Mouse (Mus musculus) liver, embryonic 12.5 days (tissue): ENCODE results near the gene Tssk6. TPM values are rescaled to one million over a fixed set of nuclear protein-coding genes. Genes with fewer than 3 reads are reported as not detected.

Experiments
- ATAC-seq: fragments of 200-750 bp; cut with Nextera tagmentation; 2 replicates; pipeline ENCODE4 v1.8.0; 2017; ENCODE audit warnings: moderate number of reproducible peaks, mild to moderate bottlenecking, moderate library complexity
- H3K27ac ChIP-seq: fragments of 300-500 bp; sonication (generic); 2 replicates; pipeline ENCODE4 v1.5.1; 2016; ENCODE audit warnings: mild to moderate bottlenecking
- H3K27me3 ChIP-seq: fragments of 300-500 bp; sonication (generic); replicated peaks from 2 replicates; pipeline ENCODE4 v1.6.1; 2016; ENCODE audit warnings: mild to moderate bottlenecking, moderate library complexity
- H3K36me3 ChIP-seq: fragments of 300-500 bp; sonication (generic); 2 replicates; pipeline ENCODE4 v1.6.1; 2016; ENCODE audit warnings: mild to moderate bottlenecking, moderate library complexity
- H3K4me1 ChIP-seq: fragments of 300-500 bp; sonication (generic); 2 replicates; pipeline ENCODE4 v1.6.1; 2016
- H3K4me2 ChIP-seq: fragments of 300-500 bp; sonication (generic); 2 replicates; pipeline ENCODE4 v1.6.1; 2016; ENCODE audit warnings: mild to moderate bottlenecking, moderate library complexity
- H3K4me3 ChIP-seq: fragments of 300-500 bp; sonication (generic); 2 replicates; pipeline ENCODE4 v1.5.1; 2016; ENCODE audit warnings: mild to moderate bottlenecking, moderate library complexity
- H3K9ac ChIP-seq: fragments of 300-500 bp; sonication (generic); 2 replicates; pipeline ENCODE4 v1.6.1; 2016; ENCODE audit warnings: mild to moderate bottlenecking, moderate library complexity
- H3K9me3 ChIP-seq: fragments of 300-500 bp; sonication (generic); replicated peaks from 2 replicates; pipeline ENCODE4 v1.6.1; 2016; ENCODE audit warnings: mild to moderate bottlenecking, moderate library complexity
- WGBS: fragments of 180-500 bp; shearing (Covaris S2); methylation state at CpG from one replicate; pipeline ENCODE4 v1.1.7; 2016; ENCODE audit not compliant: insufficient replicate concordance; 5-methylcytosine and 5-hydroxymethylcytosine counted together
- polyA plus RNA-seq: library from polyadenylated mRNA; unstranded; fragments of >200 nt; fragmentation: Nextera tagmentation; extraction: Ambion mirVana; gene quantifications from 2 replicates; pipeline ENCODE4 v1.2.1, GENCODE M21; 2016

Tssk6 gene
- polyA plus RNA-seq, 1 experiment from 2014 or later: 3.8 TPM

DNA sequence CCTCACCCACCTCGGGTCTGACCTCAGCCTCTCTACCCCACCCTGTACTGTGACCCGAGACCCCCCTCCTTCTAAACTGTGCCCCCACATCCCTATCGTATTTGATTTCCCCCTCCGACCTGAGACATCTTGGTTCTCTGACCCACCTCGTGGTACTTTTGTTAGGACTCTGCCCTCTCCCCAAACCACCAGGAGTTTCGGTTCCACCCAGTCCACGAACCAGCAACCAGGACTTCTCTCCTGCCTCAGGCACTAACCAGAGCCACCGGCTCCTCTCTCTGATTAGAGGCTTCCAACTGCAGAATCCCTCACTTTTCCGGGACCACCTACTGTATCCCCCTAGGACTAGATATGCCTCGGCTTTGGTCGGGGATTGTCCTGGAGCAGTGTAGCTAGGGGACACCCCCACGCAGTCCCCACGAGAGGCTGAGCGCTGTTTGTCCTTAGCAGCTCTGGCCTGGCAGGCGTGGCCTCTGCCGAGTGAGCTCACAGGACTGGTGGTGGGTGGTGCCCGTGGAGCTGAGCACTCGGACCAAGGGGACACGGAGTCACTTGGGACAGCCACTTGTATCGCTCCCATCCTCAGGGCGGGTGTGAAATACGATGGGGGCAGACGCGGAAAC is 13.6 kb upstream of the Tssk6 start:
- H3K27ac ChIP-seq: no peak overlapping the region
- H3K4me3 ChIP-seq: peak overlapping the region; percentile 29; the same call in 1 of the 2 replicates
- 10% methylated on average over 24 of the region's 24 CpGs for WGBS
- peaks cover 13% of the 10 kb centered on the region for H3K36me3 ChIP-seq
- peaks cover 21% of the 10 kb centered on the region for H3K4me1 ChIP-seq
- H3K9ac ChIP-seq: no peak overlapping the region
- ATAC-seq: no peak
- peak overlapping the region; percentile 27 for H3K4me2 ChIP-seq
- H3K27me3 ChIP-seq: peaks cover 82% of the 10 kb centered on the region
- no peaks in the 10 kb centered on the region for H3K9me3 ChIP-seq

- WGBS: 9% methylated on average over 32 of the region's 32 CpGs
- Histone ChIP-seq H3K36me3 (peaks cover 19% of the 10 kb centered on the region), H3K27ac (no peak overlapping the region), H3K9me3 (no peaks in the 10 kb centered on the region), H3K27me3 (peaks cover 77% of the 10 kb centered on the region), H3K4me1 (peaks cover 25% of the 10 kb centered on the region), H3K4me2 (peak overlapping the region; percentile 27), H3K9ac (no peak overlapping the region), H3K4me3 (peak overlapping the region; percentile 29; the same call in 1 of the 2 replicates)
- ATAC-seq: no peak
These were observed 13.1 kb upstream of the Tssk6 start for GRCm38 (mm10) chr8:69888902-69889301.

DNA sequence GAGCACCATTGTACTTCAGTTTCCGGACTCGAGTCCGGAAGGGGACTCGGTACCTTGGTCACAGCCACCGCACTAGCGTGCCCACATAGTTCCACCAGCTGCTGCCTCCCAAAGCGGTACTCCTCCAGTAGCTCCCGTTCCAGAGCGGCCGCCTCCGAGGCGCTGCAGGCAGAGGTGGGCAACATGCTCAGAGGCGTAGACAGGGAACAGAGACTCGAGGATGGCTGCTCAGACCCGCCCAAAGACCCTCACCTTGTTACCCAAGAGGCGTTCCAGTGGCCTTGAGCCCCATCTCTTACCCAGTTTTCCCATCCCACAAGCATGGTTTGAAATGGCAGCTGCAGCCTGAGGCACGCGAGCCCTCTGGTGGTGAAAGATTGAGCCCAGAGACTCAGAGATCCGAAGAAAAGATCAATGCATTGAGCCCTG is 11.2 kb upstream of the Tssk6 start:
- Histone ChIP-seq H3K27me3 (peaks cover 58% of the 10 kb centered on the region), H3K9me3 (no peaks in the 10 kb centered on the region)
- WGBS: 45% methylated on average over 19 of the region's 19 CpGs

DNA sequence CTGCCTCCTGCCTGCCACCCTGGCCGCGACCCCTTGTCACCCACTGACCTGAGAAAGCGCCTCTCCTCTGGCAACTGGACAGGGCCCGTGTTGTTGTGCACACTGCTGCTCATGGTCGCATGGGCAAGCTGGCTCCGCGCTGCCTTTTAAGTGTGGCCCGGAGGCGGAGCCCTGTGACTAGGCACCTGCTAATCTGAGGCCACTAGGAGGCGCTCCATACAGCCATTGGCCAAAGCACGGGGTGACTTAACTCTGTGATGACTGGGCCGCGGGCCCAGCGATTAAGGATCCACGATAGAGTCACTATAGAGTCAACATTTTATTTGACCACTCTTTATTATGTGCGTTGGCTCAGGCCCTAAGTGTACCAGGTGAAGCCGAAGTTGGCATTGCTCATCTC is 8.1 kb upstream of the Tssk6 start:
- no peaks in the 10 kb centered on the region for H3K9me3 ChIP-seq
- ATAC-seq: 0 out of 2 replicates have a peak, but pooled peaks have one; percentile 13

More for the DNA sequence above, 11.2 kb upstream of the Tssk6 start:
- Histone ChIP-seq H3K36me3 (peaks cover 37% of the 10 kb centered on the region), H3K4me2 (no peak overlapping the region), H3K4me1 (peaks cover 36% of the 10 kb centered on the region), H3K27ac (no peak overlapping the region), H3K4me3 (no peak overlapping the region), H3K9ac (no peak overlapping the region)
- ATAC-seq: no peak

DNA sequence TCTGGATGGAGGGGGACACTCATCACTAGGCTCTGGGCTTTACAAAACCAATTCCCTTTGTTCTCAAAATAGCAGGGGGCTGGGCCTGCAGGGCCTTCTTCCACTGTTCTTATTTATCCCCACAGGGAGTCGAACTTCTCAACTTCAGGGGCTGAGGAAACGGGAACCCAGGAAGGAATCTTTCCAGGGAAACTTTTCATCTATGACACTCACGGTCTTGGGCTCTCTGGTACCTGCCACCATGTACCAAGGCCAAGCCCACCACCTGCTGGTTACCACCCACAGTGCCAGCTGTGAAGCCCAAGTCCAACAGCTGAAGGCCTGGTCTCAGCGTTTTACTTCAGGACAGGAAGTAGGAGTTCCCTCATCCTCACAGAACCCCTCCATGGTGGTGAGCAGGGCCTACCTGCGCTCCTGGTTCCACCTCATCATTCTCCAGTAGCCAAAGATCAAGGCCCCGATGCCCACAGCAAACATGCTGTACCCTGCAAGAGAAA is 7.1 kb upstream of the Tssk6 start:
- ATAC-seq: no peak
- no peaks in the 10 kb centered on the region for H3K9me3 ChIP-seq
- H3K36me3 ChIP-seq: peaks cover 77% of the 10 kb centered on the region
- no peak overlapping the region for H3K27ac ChIP-seq
- peaks cover 53% of the 10 kb centered on the region for H3K4me1 ChIP-seq
- no peak overlapping the region for H3K4me2 ChIP-seq
- no peak overlapping the region for H3K4me3 ChIP-seq
- WGBS: 71% methylated on average over 6 of the region's 6 CpGs
- peaks cover 17% of the 10 kb centered on the region for H3K27me3 ChIP-seq
- H3K9ac ChIP-seq: no peak overlapping the region

More for the DNA sequence above, 8.1 kb upstream of the Tssk6 start:
- Histone ChIP-seq H3K36me3 (peaks cover 68% of the 10 kb centered on the region), H3K27ac (no peak overlapping the region), H3K4me1 (peaks cover 50% of the 10 kb centered on the region), H3K9ac (no peak overlapping the region), H3K27me3 (peaks cover 27% of the 10 kb centered on the region), H3K4me3 (no peak overlapping the region), H3K4me2 (no peak overlapping the region)
- 55% methylated on average over 17 of the region's 17 CpGs for WGBS

DNA sequence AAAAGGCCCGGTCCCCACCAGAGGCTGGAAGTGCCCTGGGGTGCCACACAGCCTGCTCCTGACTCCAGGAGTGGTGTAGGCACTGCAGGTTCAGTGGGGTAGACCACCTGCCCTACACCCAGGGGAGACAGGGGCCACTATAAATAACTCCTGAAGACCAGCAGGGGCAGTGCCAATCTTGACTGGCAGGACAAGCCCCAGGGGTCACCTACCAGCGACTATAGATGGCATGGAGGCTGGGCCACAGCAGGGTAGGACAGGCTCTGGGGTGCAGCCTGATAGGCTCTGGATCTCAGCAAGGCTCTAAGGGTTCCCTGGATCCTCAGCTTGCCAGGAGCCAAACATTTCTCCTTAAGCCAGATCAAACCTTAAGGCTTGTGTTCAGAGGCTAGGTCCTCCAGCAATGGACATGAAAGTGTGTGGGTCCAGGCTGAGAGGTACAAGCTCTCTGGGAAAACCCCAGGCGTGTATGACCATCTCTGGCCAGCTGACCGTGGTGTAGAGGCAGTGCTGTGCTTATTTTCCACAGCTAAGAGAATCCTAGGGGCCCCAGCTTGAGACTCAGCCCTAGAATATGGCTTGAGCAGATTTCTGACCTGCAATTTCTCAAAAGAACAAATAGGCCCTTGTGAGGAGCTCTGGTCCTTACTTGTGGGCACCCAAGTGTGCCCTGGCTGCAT is 6.1 kb upstream of the Tssk6 start:
- Histone ChIP-seq H3K36me3 (peaks cover 80% of the 10 kb centered on the region), H3K27me3 (peaks cover 7% of the 10 kb centered on the region; the same call in 1 of the 2 replicates), H3K4me2 (no peak overlapping the region), H3K9me3 (no peaks in the 10 kb centered on the region), H3K27ac (no peak overlapping the region), H3K9ac (no peak overlapping the region), H3K4me1 (peaks cover 64% of the 10 kb centered on the region), H3K4me3 (no peak overlapping the region)
- ATAC-seq: no peak
- WGBS: 73% methylated on average over 4 of the region's 4 CpGs

- H3K4me3 ChIP-seq: no peak overlapping the region
- no peaks in the 10 kb centered on the region for H3K27me3 ChIP-seq
- 83% methylated on average over 6 of the region's 6 CpGs for WGBS
- H3K9ac ChIP-seq: no peak overlapping the region
- no peak for ATAC-seq
- H3K4me2 ChIP-seq: no peak overlapping the region
- peaks cover 71% of the 10 kb centered on the region for H3K36me3 ChIP-seq
- H3K4me1 ChIP-seq: peaks cover 76% of the 10 kb centered on the region
- no peaks in the 10 kb centered on the region for H3K9me3 ChIP-seq
- no peak overlapping the region for H3K27ac ChIP-seq
These were observed 4.1 kb upstream of the Tssk6 start for GRCm38 (mm10) chr8:69897857-69898256.

DNA sequence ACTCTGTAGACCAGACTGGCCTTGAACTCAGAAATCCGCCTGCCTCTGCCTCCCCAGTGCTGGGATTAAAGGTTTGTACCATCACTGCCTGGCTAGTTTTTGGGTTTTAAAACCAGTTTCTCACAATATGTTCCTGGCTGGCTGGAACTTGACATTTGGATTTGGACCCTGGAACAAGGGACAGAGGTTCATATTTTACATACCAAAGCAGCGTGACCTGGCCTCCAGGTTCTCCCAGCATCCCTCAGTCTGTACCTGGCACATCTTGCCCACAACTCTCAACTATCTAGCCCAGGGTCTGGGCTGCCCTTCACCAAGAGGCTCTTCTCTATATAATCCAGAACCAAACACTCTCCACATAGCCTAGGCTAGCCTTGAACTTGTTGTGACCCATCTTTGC is 2.1 kb upstream of the Tssk6 start:
- 83% methylated on average over 2 of the region's 2 CpGs for WGBS
- Histone ChIP-seq H3K4me1 (peaks cover 82% of the 10 kb centered on the region), H3K9me3 (no peaks in the 10 kb centered on the region), H3K36me3 (peaks cover 51% of the 10 kb centered on the region), H3K4me3 (peak overlapping the region; percentile 87), H3K27me3 (no peaks in the 10 kb centered on the region), H3K9ac (peak overlapping the region; percentile 83; the same call in 1 of the 2 replicates), H3K27ac (no peak overlapping the region), H3K4me2 (peak overlapping the region; percentile 99)
- no peak for ATAC-seq

- H3K4me1 ChIP-seq: peaks cover 88% of the 10 kb centered on the region
- H3K27me3 ChIP-seq: no peaks in the 10 kb centered on the region
- WGBS: 6% methylated on average over 12 of the region's 12 CpGs
- peak overlapping the region; percentile 98 for H3K27ac ChIP-seq
- peak overlapping the region; percentile 83 for H3K9ac ChIP-seq
- no peak for ATAC-seq
- no peaks in the 10 kb centered on the region for H3K9me3 ChIP-seq
- H3K4me3 ChIP-seq: peak overlapping the region; percentile 87
- H3K4me2 ChIP-seq: peak overlapping the region; percentile 99
- H3K36me3 ChIP-seq: peaks cover 41% of the 10 kb centered on the region
These were observed 1.0 kb upstream of the Tssk6 start for GRCm38 (mm10) chr8:69900895-69901451.

DNA sequence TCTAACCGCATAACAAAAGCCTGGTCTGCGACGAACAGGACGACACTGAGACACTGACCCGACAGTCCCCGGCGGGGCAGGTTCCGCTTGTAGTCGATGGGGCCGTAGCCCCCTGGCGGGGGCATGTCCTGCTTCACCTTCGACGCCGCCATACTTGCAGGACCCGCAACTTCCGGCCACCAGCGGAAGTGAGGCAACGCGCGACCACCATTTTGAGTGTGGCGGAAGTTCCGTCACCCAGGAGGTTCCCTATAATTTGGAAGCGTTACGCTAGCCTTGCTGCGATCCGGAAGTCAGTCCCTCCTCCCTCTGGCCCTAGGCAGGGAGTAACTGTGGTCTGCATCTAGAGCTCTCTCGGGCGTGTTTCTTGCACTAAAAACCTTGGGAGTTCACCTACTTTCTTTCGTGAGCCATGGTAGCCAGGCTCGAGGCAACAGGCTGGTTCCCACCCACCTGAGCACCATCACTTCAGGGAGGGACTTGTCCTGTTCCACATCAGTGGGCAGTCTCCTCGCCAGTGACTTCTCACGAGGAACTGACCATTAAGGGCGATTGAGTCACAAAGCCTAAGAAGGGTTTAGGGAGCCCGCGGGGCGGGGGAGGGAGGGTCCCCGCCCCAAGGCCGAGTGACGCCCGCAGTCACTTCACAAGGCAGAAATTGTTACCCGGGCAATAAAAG is 361 bp upstream of the Tssk6 start:
- H3K36me3 ChIP-seq: peaks cover 34% of the 10 kb centered on the region
- peaks cover 87% of the 10 kb centered on the region for H3K4me1 ChIP-seq
- peak overlapping the region; percentile 90 for H3K9ac ChIP-seq
- H3K27me3 ChIP-seq: no peaks in the 10 kb centered on the region
- peak overlapping the region; percentile 99 for H3K4me2 ChIP-seq
- 4% methylated on average over 41 of the region's 41 CpGs for WGBS
- peak; percentile 71 for ATAC-seq
- H3K9me3 ChIP-seq: no peaks in the 10 kb centered on the region
- H3K27ac ChIP-seq: peak overlapping the region; percentile 98
- H3K4me3 ChIP-seq: peak overlapping the region; percentile 87

DNA sequence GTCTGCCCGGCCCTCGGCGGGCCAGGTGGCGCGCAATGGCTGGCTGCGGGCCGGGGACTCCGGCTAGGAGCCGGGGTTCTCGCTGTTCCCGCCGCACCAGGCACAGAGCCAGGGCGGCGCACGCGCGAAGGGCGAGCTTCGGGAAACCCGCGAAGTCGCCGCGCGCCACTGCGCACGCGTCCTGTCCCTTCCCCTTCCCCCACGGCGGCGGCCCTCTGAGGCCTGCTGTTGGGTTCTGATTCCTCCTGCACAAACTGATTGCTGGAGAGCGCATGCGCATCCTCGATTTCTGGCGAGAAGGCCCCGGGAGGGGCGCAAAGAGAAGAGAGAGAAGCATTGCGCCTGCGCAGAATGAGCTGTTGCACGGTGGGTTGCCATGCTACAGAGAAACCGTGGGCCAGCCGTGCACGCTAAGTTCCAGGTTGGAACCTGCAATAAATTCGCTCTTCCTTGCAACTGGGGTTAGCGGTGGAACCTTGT is 1.1 kb downstream of the Tssk6 start:
- H3K4me2 ChIP-seq: peak overlapping the region; percentile 99
- H3K4me3 ChIP-seq: peak overlapping the region; percentile 87
- H3K9ac ChIP-seq: peak overlapping the region; percentile 90
- no peaks in the 10 kb centered on the region for H3K27me3 ChIP-seq
- H3K36me3 ChIP-seq: peaks cover 29% of the 10 kb centered on the region
- H3K27ac ChIP-seq: peak overlapping the region; percentile 98
- peaks cover 73% of the 10 kb centered on the region for H3K4me1 ChIP-seq
- peak; percentile 86 for ATAC-seq
- no peaks in the 10 kb centered on the region for H3K9me3 ChIP-seq
- under 1% methylated on average over 45 of the region's 45 CpGs for WGBS
